Mouse (Mus musculus) forebrain, embryonic 15.5 days (tissue): Measurements from ENCODE around the gene Acss3. TPM values are rescaled to one million over a fixed set of nuclear protein-coding genes. Genes with fewer than 3 reads are reported as not detected.

Experiments
- ATAC-seq: fragments of 200-750 bp; cut with Nextera tagmentation; replicated peaks from 2 replicates; pipeline ENCODE4 v1.8.0; 2017; ENCODE audit warnings: mild to moderate bottlenecking, moderate TSS enrichment, moderate library complexity
- H3K27ac ChIP-seq: fragments of 300-500 bp; sonication (generic); replicated peaks from 2 replicates; pipeline ENCODE4 v1.5.1; 2015; ENCODE audit warnings: mild to moderate bottlenecking, inconsistent platforms
- H3K27me3 ChIP-seq: fragments of 300-500 bp; sonication (generic); 2 replicates; pipeline ENCODE4 v1.6.1; 2015; ENCODE audit warnings: inconsistent platforms
- H3K36me3 ChIP-seq: fragments of 300-500 bp; sonication (generic); 2 replicates; pipeline ENCODE4 v1.6.1; 2015; ENCODE audit warnings: mild to moderate bottlenecking, inconsistent platforms
- H3K4me1 ChIP-seq: fragments of 300-500 bp; sonication (generic); 2 replicates; pipeline ENCODE4 v1.6.1; 2015; ENCODE audit warnings: inconsistent platforms
- H3K4me2 ChIP-seq: fragments of 300-500 bp; sonication (generic); replicated peaks from 2 replicates; pipeline ENCODE4 v1.6.1; 2015; ENCODE audit warnings: mild to moderate bottlenecking, inconsistent platforms
- H3K4me3 ChIP-seq: fragments of 300-500 bp; sonication (generic); 2 replicates; pipeline ENCODE4 v1.5.1; 2015; ENCODE audit warnings: mild to moderate bottlenecking, inconsistent platforms
- H3K9ac ChIP-seq: fragments of 300-500 bp; sonication (generic); replicated peaks from 2 replicates; pipeline ENCODE4 v1.6.1; 2015; ENCODE audit warnings: mild to moderate bottlenecking, inconsistent platforms
- H3K9me3 ChIP-seq: fragments of 300-500 bp; sonication (generic); 2 replicates; pipeline ENCODE4 v1.6.1; 2016; ENCODE audit warnings: inconsistent platforms
- WGBS: fragments of 180-500 bp; shearing (Covaris S2); methylation state at CpG from one replicate; pipeline ENCODE4 v1.1.7; 2015; ENCODE audit warnings: mixed read lengths; 5-methylcytosine and 5-hydroxymethylcytosine counted together
- polyA plus RNA-seq: library from polyadenylated mRNA; unstranded; fragments of >200 nt; fragmentation: Nextera tagmentation; extraction: Ambion mirVana; gene quantifications from 2 replicates; pipeline ENCODE4 v1.2.1, GENCODE M21; 2015

Acss3 gene
- polyA plus RNA-seq, 1 experiment from 2014 or later = 0.67 TPM

DNA sequence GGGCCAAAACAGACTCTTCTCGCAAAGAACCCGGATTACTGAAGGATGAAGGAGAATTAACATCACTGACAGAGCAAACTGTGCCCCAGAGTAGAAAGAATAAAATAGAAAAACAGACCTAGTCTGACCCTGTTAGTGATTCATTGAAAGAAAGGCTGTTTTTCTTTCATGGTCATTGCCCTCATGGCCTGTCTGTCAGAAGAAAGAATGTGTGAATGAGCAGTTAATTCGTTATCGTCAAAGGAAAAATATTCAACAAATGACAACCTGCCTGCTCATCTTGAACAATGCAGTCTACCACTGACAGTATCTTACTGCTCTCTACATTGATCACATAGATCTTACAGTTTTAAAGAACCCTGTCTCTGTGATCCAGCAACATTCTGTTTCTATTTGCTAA, 134.0 kb downstream of the Acss3 start:
- Histone ChIP-seq H3K9me3 (no peaks in the 10 kb centered on the region), H3K4me2 (no peak overlapping the region), H3K9ac (no peak overlapping the region), H3K4me1 (no peaks in the 10 kb centered on the region), H3K4me3 (no peak overlapping the region), H3K36me3 (no peaks in the 10 kb centered on the region), H3K27ac (no peak overlapping the region), H3K27me3 (no peaks in the 10 kb centered on the region)
- no peak for ATAC-seq
- WGBS = 48% methylated on average over 4 of the region's 4 CpGs

- no peaks in the 10 kb centered on the region for H3K27me3 ChIP-seq
- WGBS = 27% methylated on average over 13 of the region's 13 CpGs
- no peaks in the 10 kb centered on the region for H3K36me3 ChIP-seq
- no peak overlapping the region for H3K27ac ChIP-seq
- H3K4me2 ChIP-seq = no peak overlapping the region
- H3K4me1 ChIP-seq = peaks cover 12% of the 10 kb centered on the region; the same call in 1 of the 2 replicates
- H3K9ac ChIP-seq = no peak overlapping the region
- no peaks in the 10 kb centered on the region for H3K9me3 ChIP-seq
- no peak overlapping the region for H3K4me3 ChIP-seq
- peak; percentile 64 for ATAC-seq
Observed at GRCm38 (mm10) chr10:106975193-106976141, 148.0 kb downstream of the Acss3 start.

DNA sequence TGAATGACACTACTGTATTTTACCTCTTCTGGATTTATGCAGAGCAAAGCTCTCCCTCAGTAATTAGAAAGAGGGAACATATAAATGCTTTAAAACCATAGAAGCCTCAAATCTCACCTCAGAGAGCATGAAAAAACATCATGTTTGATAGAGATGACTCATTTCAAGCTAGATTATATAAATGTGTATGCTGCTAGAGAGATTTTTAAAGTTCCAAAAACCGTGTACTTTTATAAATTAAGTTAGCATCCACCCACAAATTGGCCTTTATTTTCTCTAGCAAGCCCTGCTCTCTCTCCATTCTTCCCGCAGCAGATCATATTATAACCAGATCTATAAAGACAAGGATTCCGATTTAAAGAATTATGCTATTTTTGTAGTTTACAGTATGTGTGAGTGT, 164.4 kb downstream of the Acss3 start:
- H3K9ac ChIP-seq = no peak overlapping the region
- ATAC-seq = no peak
- 90% methylated on average over 3 of the region's 3 CpGs for WGBS
- no peaks in the 10 kb centered on the region for H3K4me1 ChIP-seq
- no peak overlapping the region for H3K4me3 ChIP-seq
- H3K27ac ChIP-seq = no peak overlapping the region
- no peaks in the 10 kb centered on the region for H3K36me3 ChIP-seq
- no peaks in the 10 kb centered on the region for H3K27me3 ChIP-seq
- no peaks in the 10 kb centered on the region for H3K9me3 ChIP-seq
- H3K4me2 ChIP-seq = no peak overlapping the region

DNA sequence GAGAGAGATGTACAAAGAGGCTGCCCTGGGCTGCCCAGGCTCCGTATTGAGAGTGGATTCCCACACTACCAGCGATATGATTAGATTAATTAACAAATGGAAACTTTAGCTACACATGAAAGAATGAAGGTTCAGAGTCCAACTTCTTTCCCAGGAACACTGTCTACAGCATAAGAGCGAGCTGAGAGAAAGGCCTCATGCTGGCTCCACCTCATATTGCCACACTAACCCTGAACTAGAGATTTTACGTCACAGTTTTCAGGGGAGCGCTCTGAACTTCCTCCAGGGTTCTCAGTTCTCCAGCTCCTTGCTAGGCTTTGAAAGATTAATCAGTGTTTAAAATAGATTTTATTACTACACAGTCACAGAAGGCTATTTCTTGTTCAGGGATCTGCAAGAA, 182.1 kb downstream of the Acss3 start:
- Histone ChIP-seq H3K9ac (no peak overlapping the region), H3K9me3 (no peaks in the 10 kb centered on the region), H3K27ac (no peak overlapping the region), H3K4me2 (no peak overlapping the region), H3K4me1 (no peaks in the 10 kb centered on the region), H3K36me3 (no peaks in the 10 kb centered on the region), H3K4me3 (no peak overlapping the region), H3K27me3 (no peaks in the 10 kb centered on the region)
- WGBS = 72% methylated on average over 5 of the region's 5 CpGs
- no peak for ATAC-seq

- no peaks in the 10 kb centered on the region for H3K36me3 ChIP-seq
- no peak for ATAC-seq
- H3K4me2 ChIP-seq = no peak overlapping the region
- H3K9me3 ChIP-seq = no peaks in the 10 kb centered on the region
- H3K4me3 ChIP-seq = no peak overlapping the region
- no peaks in the 10 kb centered on the region for H3K4me1 ChIP-seq
- H3K9ac ChIP-seq = no peak overlapping the region
- H3K27ac ChIP-seq = no peak overlapping the region
- 78% methylated on average over 1 of the region's 1 CpGs for WGBS
- H3K27me3 ChIP-seq = no peaks in the 10 kb centered on the region
Observed at GRCm38 (mm10) chr10:106939441-106939840, 184.0 kb downstream of the Acss3 start.

DNA sequence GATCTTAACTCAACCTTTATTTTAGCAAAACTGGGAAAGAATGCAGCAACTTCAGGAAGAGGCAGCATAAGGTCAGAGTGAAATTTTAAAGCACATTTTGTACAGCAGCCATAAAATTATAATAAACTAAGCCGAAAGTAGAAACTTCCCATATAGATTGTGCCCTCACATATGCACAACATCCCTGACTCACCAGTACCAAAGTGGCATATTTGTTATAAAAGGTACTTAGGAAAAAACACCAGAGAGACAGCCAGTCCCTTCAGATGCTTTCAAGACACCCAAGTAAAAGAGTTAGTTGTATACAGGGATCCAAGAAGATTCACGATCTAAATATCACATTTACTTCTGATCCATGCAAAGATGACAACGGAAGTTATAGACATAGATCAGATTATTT, 184.6 kb downstream of the Acss3 start:
- Histone ChIP-seq H3K9ac (no peak overlapping the region), H3K4me1 (no peaks in the 10 kb centered on the region), H3K9me3 (no peaks in the 10 kb centered on the region), H3K36me3 (no peaks in the 10 kb centered on the region), H3K4me3 (no peak overlapping the region), H3K27ac (no peak overlapping the region), H3K27me3 (no peaks in the 10 kb centered on the region), H3K4me2 (no peak overlapping the region)
- no peak for ATAC-seq
- 97% methylated on average over 3 of the region's 3 CpGs for WGBS

DNA sequence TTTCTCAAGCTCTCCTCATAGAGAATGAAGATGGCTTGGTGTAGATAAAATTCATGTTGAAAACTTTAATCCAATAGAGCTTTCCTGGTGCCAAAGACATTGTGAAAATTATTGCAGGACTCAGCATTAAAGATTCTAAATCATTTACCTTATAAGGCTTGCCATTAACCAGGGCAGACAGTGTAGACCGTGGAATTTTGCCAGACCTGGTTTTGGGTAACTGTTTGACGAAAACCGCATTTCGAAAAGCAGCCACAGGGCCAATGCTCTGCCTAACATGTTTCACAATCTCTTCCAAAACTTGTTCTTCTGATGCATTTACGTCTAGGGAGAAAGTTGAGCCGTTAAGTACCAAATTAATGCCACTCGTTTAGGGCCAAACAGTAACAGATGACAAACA, 186.5 kb downstream of the Acss3 start:
- no peaks in the 10 kb centered on the region for H3K4me1 ChIP-seq
- no peak overlapping the region for H3K27ac ChIP-seq
- no peaks in the 10 kb centered on the region for H3K9me3 ChIP-seq
- H3K36me3 ChIP-seq = no peaks in the 10 kb centered on the region
- ATAC-seq = no peak
- no peak overlapping the region for H3K4me2 ChIP-seq
- H3K9ac ChIP-seq = no peak overlapping the region
- no peaks in the 10 kb centered on the region for H3K27me3 ChIP-seq
- WGBS = 82% methylated on average over 7 of the region's 7 CpGs
- H3K4me3 ChIP-seq = no peak overlapping the region

GRCm38 (mm10) chr10:106932571-106933073, 190.8 kb downstream of the Acss3 start:
- Histone ChIP-seq H3K9me3 (no peaks in the 10 kb centered on the region), H3K36me3 (no peaks in the 10 kb centered on the region), H3K4me2 (peak overlapping the region; percentile 39), H3K4me3 (peak overlapping the region; percentile 11), H3K27me3 (no peaks in the 10 kb centered on the region), H3K27ac (no peak overlapping the region), H3K4me1 (peaks cover 4% of the 10 kb centered on the region), H3K9ac (no peak overlapping the region)
- 0 out of 2 replicates have a peak, but pooled peaks have one; percentile 34 for ATAC-seq
- 36% methylated on average over 13 of the region's 13 CpGs for WGBS

DNA sequence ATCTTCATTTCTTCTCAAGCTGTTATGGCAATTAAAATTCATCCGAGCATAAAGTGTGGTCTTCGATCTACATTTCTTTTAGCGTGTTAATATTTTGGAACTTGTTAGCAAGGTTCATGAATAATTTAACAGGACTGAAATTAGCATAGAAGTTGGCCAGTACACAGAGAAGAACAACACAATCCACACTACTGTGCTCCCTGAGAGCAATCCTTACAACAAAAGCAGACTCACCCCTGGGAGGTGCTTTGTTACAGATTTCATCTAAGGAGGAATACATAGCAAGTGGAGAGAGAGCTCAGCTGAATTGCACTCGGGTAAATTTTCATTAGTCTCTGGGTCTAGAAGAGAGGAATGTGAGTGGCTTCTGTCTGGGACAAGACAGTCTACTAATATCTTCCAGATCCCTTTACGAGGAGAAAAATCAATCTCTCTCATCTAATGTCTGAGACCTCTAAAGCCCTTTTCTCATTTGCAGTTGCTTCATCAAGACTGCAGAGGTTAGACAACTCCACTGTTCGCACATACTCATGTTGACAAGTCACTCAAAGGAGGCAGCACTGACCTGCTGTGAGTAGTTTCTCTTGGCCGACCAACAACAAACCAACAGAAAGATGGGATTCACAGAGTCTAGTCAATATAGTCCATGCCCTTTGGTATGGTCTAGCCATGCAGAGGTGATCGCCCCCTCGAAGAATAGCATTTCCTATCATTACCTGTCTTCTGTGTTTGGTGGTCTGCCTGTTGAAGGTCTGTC, 194.7 kb downstream of the Acss3 start:
- H3K4me1 ChIP-seq = peaks cover 4% of the 10 kb centered on the region
- H3K4me2 ChIP-seq = no peak overlapping the region
- H3K27ac ChIP-seq = no peak overlapping the region
- 44% methylated on average over 9 of the region's 9 CpGs for WGBS
- ATAC-seq = peak; percentile 74; the same call in 1 of the 2 replicates
- no peak overlapping the region for H3K9ac ChIP-seq
- no peaks in the 10 kb centered on the region; the same call in 1 of the 2 replicates for H3K9me3 ChIP-seq
- no peaks in the 10 kb centered on the region for H3K36me3 ChIP-seq
- no peak overlapping the region for H3K4me3 ChIP-seq
- no peaks in the 10 kb centered on the region for H3K27me3 ChIP-seq

- Histone ChIP-seq H3K9me3 (no peaks in the 10 kb centered on the region; the same call in 1 of the 2 replicates), H3K9ac (no peak overlapping the region), H3K4me1 (peaks cover 4% of the 10 kb centered on the region), H3K4me3 (no peak overlapping the region), H3K27me3 (no peaks in the 10 kb centered on the region), H3K36me3 (no peaks in the 10 kb centered on the region), H3K4me2 (no peak overlapping the region), H3K27ac (no peak overlapping the region)
- ATAC-seq = no peak
- 89% methylated on average over 3 of the region's 3 CpGs for WGBS
Observed at GRCm38 (mm10) chr10:106924798-106925197, 198.7 kb downstream of the Acss3 start.

- H3K9ac ChIP-seq = no peak overlapping the region
- H3K4me1 ChIP-seq = peaks cover 4% of the 10 kb centered on the region
- H3K27me3 ChIP-seq = no peaks in the 10 kb centered on the region
- H3K4me3 ChIP-seq = no peak overlapping the region
- H3K9me3 ChIP-seq = no peaks in the 10 kb centered on the region; the same call in 1 of the 2 replicates
- no peak overlapping the region for H3K4me2 ChIP-seq
- no peak overlapping the region for H3K27ac ChIP-seq
- 71% methylated on average over 5 of the region's 5 CpGs for whole genome bisulfite sequencing
- no peaks in the 10 kb centered on the region for H3K36me3 ChIP-seq
- no peak for ATAC-seq
Observed at GRCm38 (mm10) chr10:106924334-106924733, 199.1 kb downstream of the Acss3 start.

DNA sequence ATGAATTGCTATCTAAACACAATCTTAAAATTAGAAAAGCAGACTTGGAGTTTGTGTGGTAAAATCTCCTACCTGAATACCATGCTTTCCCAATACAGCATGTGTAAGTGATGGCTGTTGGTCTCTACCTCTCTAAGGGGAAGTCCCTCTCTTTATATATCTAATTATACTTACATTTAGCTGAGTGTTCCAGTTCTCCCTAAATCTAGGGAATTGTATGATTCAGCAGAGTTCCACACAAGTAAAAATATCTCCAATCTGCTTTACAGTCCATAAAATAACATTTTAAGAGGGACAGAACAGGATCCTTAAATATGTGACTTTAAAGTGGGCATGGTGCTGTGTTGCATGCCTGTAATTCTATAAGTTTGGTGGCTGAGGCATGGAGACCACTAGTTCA, 208.6 kb downstream of the Acss3 start:
- 0 out of 2 replicates have a peak, but pooled peaks cover 5% of the 10 kb centered on the region for H3K4me1 ChIP-seq
- peaks cover 5% of the 10 kb centered on the region for H3K36me3 ChIP-seq
- H3K4me2 ChIP-seq = no peak overlapping the region
- no peak for ATAC-seq
- H3K27ac ChIP-seq = no peak overlapping the region
- H3K27me3 ChIP-seq = no peaks in the 10 kb centered on the region
- no peak overlapping the region for H3K4me3 ChIP-seq
- no peaks in the 10 kb centered on the region for H3K9me3 ChIP-seq
- H3K9ac ChIP-seq = no peak overlapping the region
